Mouse (Mus musculus) spleen, adult 2 months (tissue): Measurements from ENCODE around the gene Idh3b.

ENCODE experiments used
- CTCF ChIP-seq: fragments of 200-500 bp; IDR thresholded peaks from 2 replicates; pipeline ENCODE4 v1.5.1; 2011; ENCODE audit warnings: mild to moderate bottlenecking, inconsistent platforms; ENCODE audit not compliant: insufficient read depth, insufficient read length, insufficient replicate concordance; ENCODE audit errors: extremely low read depth
- POLR2A ChIP-seq: fragments of 200-500 bp; IDR thresholded peaks from 2 replicates; pipeline ENCODE4 v1.6.1; 2011; ENCODE audit warnings: low read depth, low read length, inconsistent platforms

DNA sequence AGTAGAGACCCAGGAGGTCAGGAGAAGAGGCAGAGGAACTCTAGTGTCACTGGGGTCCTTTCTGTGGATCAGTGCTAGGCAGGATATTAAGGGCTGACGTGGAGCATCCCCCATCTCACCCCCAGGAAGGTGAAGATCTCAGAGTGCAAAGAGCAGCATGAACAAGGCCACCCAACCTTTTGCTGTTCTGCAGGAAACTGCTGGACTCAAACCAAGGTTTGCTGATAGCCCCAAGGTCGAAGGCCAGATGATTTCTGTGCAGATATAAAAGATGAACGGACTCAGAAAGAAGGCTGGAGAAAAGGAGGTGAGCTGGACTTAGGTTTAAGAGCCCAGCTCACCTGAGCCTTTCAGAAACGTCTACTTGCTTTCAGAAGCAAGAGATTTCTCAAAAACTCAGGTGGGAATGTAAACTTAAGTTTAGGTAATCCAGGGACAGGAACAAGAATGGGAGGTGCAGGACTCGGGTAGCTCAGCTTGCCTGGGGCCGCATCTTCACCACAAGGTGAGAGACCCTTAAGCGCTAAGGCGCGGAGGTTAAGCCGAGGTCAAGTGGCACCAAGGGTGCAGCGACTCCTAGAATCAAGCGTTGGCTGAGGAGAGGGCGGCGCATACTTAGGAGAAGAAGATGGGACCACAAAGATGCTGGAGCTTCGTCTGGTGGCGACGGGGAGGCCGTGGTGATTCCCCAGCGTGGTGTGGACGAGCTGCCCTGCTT, 10.0 kb upstream of the Idh3b start:
- TF ChIP-seq POLR2A (no peak), CTCF (no peak)
